Mouse (Mus musculus): ENCODE measurements around the gene Rere.
A peak's percentile ranks its signal among the peaks of the same experiment; 100 is the strongest.
"Not testable (repeated sequence)": the region's sequence is repeated elsewhere in the genome, so short reads cannot be mapped to it uniquely, and the experiment has no call there.

The Rere gene

GRCm38 (mm10) chr4:150461427-150462189, 180.2 kb downstream of the Rere start:
- no peak for ATAC-seq (ENCODE audit: low TSS enrichment)

- ATAC-seq (ENCODE audit: low TSS enrichment) = no peak
These were observed 180.9 kb downstream of the Rere start for GRCm38 (mm10) chr4:150462367-150462766.

- ATAC-seq (ENCODE audit: low TSS enrichment) = no peak
These were observed 184.3 kb downstream of the Rere start for GRCm38 (mm10) chr4:150465759-150466158.

- ATAC-seq (ENCODE audit: low TSS enrichment) = no peak
These were observed 187.8 kb downstream of the Rere start for GRCm38 (mm10) chr4:150469274-150469673.

- no peak for ATAC-seq (ENCODE audit: low TSS enrichment)
These were observed 189.4 kb downstream of the Rere start for GRCm38 (mm10) chr4:150470674-150471328.

GRCm38 (mm10) chr4:150472751-150473436, 191.4 kb downstream of the Rere start:
- no peak for ATAC-seq (ENCODE audit: low TSS enrichment)

GRCm38 (mm10) chr4:150473437-150474070, 192.1 kb downstream of the Rere start:
- ATAC-seq (ENCODE audit: low TSS enrichment) = no peak

GRCm38 (mm10) chr4:150474086-150474485, 192.6 kb downstream of the Rere start:
- ATAC-seq (ENCODE audit: low TSS enrichment) = peak; percentile 84

GRCm38 (mm10) chr4:150476258-150476657, 194.8 kb downstream of the Rere start:
- no peak for ATAC-seq (ENCODE audit: low TSS enrichment)

GRCm38 (mm10) chr4:150478006-150478405, 196.6 kb downstream of the Rere start:
- ATAC-seq (ENCODE audit: low TSS enrichment) = no peak

- not testable (repeated sequence) for ATAC-seq (ENCODE audit: low TSS enrichment)
These were observed 201.6 kb downstream of the Rere start for GRCm38 (mm10) chr4:150483081-150483480.

- no peak for ATAC-seq (ENCODE audit: low TSS enrichment)
These were observed 204.7 kb downstream of the Rere start for GRCm38 (mm10) chr4:150486097-150486496.

- no peak for ATAC-seq (ENCODE audit: low TSS enrichment)
These were observed 205.7 kb downstream of the Rere start for GRCm38 (mm10) chr4:150487109-150487508.

GRCm38 (mm10) chr4:150488096-150488748, 206.8 kb downstream of the Rere start:
- ATAC-seq (ENCODE audit: low TSS enrichment) = peak; percentile 89

- ATAC-seq (ENCODE audit: low TSS enrichment) = peak; percentile 22; the same call in 1 of the 2 replicates
These were observed 207.3 kb downstream of the Rere start for GRCm38 (mm10) chr4:150488767-150489166.

- ATAC-seq (ENCODE audit: low TSS enrichment) = no peak
These were observed 208.6 kb downstream of the Rere start for GRCm38 (mm10) chr4:150490050-150490449.

- no peak for ATAC-seq (ENCODE audit: low TSS enrichment)
These were observed 210.3 kb downstream of the Rere start for GRCm38 (mm10) chr4:150491710-150492109.

GRCm38 (mm10) chr4:150493258-150493937, 212.0 kb downstream of the Rere start:
- no peak for ATAC-seq (ENCODE audit: low TSS enrichment)

- not testable (repeated sequence) for ATAC-seq (ENCODE audit: low TSS enrichment)
These were observed 212.5 kb downstream of the Rere start for GRCm38 (mm10) chr4:150493938-150494330.

GRCm38 (mm10) chr4:150495568-150495967, 214.1 kb downstream of the Rere start:
- ATAC-seq (ENCODE audit: low TSS enrichment) = peak; percentile 54; the same call in 1 of the 2 replicates

Measured in frontal cortex, adult (tissue).